Mouse (Mus musculus) kidney, postnatal 36 days (tissue): ENCODE measurements around the gene Hoxa11.

Experiments used
- DNase-seq, 2 experiments: peaks; one replicate each; pipeline ENCODE4 v3.0.0; 2021 to 2022; ENCODE audit warnings: mixed read lengths in 2 of 2

Hoxa11 gene

GRCm38 (mm10) chr6:52264106-52264790, 18.6 kb upstream of the Hoxa11 start:
- no peak for DNase-seq

DNA sequence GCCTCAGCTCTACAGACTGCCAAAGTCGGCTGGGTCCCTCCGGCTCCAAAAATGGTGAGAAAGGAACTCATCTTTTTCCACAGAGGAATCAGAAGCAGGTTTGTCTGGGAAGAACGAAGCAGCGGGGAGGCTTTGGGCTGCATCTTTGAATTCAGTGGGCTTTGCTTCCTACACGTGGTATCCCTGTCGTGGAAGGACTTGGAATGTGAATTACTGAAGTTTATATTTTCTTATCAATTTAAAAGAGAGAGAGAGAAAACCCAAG, 17.6 kb upstream of the Hoxa11 start:
- DNase-seq = no peak

- peak in 1 of 2 experiments; percentile 29 for DNase-seq
These were observed 17.1 kb upstream of the Hoxa11 start for GRCm38 (mm10) chr6:52262463-52263320.

DNA sequence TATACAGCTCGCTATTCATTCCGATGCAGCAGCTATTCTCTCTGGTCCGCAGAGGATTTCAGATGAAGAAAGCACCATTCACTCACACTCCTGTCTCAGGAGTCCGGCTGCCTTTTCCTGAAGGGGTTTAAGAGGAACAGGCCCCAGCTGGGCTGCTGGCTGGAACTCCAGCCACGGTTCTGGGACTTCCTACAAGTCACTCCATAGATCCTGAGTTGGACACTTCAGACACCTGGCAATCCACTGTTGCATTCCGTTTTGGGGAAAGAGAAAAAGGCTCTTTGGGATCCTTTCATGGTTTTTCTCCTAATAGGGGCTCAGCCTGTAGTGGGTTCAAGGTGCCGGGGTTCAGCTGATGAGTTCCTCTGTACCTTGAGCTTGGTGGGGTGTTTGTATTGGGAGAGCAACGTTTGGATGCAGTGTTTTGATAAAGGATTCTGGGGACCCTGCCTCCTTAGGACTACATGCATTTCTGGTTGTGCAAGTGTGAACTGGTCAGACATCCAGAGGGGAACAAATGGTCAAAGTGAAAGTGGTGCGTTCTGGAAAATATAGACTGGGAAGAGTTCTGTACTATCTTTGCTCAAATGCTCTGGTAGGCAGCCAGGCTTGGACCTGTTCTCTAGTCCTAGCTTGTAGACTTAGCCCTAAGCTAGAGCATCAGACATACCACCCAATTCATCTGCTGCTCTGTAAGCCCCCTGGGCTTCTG, 16.3 kb upstream of the Hoxa11 start:
- DNase-seq = peak in 1 of 2 experiments; percentile 15

- peak in 1 of 2 experiments; percentile 33 for DNase-seq
These were observed 15.3 kb upstream of the Hoxa11 start, which contains the start of gene Hoxa13 for GRCm38 (mm10) chr6:52260654-52261575. Gene Hoxa13, minus strand, starts transcription at chr6:52260880.

GRCm38 (mm10) chr6:52259811-52260261, 14.2 kb upstream of the Hoxa11 start:
- DNase-seq = peak in 1 of 2 experiments; percentile 38

- peak in 1 of 2 experiments; percentile 30 for DNase-seq
These were observed 13.6 kb upstream of the Hoxa11 start for GRCm38 (mm10) chr6:52259081-52259790.

GRCm38 (mm10) chr6:52256956-52257355, 11.3 kb upstream of the Hoxa11 start:
- peak; percentile 84 to 94 for DNase-seq

DNA sequence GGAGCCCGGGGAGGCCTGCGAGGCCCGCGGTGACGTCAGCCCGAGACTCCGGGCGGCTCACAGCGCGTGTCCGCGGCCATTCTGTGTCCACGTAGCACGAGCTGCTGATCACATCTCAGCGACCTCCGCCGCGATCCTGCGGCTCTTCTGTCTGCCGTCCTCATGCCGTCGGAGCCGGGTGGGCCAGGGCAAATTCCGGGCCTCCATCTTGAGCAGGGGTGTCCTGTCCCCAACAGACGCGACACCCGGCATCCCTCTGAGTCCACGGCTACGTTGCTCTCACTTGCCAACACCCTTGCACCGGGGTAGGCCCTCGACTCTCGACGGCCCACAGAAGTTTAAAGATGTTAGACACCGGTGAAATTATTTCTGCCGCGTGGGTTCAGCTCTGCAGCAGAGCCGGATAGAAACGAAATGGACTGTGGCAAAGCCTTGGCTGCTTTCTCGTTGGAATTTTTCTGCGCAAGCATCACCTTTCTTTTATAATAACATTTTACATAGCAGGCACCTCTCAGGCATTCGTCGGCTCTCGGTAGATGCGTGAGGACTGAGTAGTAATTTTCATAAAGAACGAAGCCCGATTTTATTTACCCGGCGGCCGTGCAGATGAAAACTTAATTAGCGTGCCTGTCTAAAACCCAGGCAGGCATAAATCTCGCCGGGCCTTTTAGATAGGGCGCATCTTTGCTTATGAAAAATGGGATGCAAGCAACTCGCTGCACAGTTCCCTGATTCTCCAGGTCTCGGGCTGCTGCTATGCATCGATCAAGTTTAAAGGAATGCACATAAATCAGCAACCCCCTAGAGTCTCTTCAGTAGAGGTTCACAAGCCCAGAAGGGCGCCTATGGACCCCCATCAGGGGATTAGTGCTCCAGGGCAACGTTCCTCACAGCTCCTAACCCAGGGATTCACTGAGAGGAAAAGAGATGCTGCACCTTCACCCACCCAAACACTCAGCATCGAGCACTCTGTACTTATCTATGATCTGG, 8.2 kb upstream of the Hoxa11 start:
- DNase-seq = peak in 1 of 2 experiments; percentile 21

DNA sequence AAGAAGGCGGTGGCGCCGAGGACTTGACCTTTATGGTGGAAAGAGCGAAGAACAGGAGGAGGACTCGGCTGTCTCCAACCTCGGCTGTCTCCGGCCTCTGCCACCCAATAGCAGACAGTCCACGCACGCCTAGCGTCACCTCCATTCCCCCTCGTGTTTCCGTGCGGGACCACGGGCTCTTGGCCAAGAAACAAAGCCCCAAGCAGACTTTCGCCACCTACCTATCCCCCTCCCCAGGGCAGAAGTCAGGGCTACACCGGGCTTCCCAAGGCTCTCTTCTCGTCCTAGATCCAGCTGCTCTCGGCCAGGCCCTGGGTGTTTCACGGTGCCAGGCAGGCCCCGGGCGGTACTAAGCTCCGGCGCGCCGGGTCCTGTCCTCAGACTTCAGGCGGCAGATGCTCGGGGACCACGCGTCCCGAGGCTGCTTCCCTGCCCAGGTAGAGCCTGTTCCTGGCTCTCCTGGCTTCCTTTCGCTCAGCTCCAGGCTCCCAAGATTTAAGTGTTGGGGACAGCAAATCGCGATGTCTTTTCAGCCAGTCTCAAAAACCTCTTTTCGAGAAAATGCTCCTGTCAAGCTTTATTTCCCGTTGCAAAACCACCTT, 7.3 kb upstream of the Hoxa11 start:
- peak in 1 of 2 experiments; percentile 5 for DNase-seq

GRCm38 (mm10) chr6:52252016-52252774, 6.6 kb upstream of the Hoxa11 start:
- DNase-seq = no peak

- DNase-seq = no peak
These were observed 5.7 kb upstream of the Hoxa11 start for GRCm38 (mm10) chr6:52251177-52251879.

- DNase-seq = no peak
These were observed 4.2 kb upstream of the Hoxa11 start for GRCm38 (mm10) chr6:52249826-52250225.

DNA sequence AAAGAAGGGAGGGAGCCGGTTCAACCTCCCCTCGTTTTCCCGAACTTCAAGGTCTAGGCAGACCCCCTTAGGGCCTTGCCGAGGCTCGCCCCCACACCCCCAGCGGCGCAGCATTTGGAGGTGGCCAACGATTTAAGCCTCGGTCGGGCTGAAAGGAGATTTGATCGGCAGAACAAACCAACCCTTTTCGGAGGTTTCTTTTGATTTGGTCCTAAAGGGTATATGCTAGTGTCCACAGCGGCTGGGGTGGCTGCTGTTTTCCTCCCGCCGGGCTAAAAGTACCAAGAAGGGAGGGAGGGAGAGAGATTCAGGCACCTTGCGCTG, 3.8 kb upstream of the Hoxa11 start:
- DNase-seq = no peak

DNA sequence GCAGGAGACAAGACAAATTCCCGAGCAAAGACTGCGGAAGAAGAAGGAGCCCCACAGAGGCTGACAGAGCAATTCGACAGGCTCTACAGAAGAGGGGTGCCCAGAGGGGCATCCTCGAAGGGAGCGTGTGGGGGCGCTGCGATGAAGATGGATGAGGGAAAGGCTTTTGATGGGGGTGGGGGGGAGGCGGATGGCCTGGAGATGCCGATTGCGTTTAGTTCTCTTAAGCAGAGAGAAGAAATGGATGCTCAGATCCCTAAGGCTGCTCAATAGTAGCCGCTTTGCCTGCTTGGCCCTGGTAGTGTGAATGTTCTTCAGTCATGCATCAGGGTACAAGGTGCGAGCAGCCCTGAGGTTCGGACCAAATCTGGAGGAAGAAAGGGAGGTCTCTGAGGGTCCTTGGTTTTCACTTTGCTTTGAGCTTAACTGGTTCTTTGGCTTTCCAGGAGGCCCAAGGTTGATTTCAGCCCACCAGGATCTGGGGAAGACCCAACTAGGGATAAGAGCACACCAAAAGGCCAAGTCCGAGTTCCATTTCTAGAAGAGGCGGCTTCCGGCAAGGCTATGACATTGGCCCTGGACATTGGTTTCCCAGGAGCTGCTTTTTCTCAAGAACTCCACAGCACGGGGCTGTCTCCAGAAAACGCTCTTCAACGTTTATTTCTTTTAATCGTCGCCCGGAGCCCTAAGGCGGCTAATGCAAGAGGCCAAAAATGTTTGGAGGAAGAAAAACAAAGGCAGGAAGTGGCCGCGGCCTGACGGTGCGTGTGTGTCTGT, 3.2 kb upstream of the Hoxa11 start:
- DNase-seq = peak in 1 of 2 experiments; percentile 12

DNA sequence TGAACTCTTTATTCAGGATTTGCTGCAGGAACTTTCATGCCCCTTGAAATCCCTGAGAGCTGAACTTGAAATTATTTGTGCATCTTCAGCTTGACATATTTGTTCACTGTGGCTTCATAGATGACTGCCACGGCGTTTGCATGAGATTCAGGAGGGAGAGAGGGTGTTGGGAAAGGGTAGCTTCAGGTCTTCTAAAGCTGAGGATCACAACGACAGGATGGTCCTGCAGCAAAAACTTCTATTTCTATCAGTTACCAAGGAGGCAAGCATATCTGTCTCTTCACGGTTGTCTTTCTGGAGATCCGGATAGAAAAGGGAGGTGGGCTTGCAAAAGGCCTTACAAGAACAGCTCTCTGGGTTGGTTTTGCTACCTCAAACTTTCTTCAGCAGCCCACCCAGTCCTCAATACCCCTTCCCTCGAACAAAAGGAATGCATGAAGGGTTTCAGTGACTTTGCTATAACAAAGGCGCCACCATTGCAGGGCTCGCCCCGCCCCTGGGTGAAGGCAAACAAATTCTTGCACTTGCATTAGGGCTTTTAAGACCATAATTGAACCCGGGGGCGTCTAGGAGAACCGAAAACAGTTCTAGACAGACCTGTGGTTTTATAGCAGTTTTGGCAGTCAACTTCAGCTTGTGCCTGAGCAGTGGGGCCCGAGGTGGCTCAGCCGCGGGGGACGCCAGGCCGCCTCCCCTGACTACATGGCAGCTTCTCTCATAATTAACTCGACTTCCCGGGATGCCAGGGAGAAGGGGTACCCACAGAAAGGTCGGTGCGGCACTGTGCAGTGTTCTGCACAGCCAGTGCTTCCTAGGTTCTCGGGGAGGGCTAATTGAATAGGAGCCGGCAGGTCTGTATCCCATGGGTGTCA, 2.4 kb upstream of the Hoxa11 start:
- DNase-seq = no peak

DNA sequence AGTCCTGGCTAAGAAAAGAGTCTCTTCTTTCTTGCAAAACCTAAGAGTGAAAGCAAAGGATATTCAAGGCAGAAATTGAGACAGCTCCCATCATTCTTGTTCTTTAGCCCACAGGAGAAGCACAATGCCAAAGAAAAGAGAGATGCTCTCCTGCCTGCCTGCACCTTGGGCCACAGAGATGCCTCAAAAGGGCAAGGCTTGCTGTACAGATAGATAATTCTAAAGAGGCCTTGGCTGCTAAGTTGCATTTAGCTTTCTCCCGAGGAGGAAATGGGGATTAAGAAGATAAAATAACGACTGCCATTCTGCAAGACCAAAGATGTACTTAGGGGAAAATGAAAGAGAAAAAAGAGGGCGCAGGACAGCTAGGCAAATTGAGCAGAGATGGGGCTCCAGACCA, 1.3 kb upstream of the Hoxa11 start:
- no peak for DNase-seq
